Mouse (Mus musculus): ENCODE results near the gene Timm8a2.

DNA sequence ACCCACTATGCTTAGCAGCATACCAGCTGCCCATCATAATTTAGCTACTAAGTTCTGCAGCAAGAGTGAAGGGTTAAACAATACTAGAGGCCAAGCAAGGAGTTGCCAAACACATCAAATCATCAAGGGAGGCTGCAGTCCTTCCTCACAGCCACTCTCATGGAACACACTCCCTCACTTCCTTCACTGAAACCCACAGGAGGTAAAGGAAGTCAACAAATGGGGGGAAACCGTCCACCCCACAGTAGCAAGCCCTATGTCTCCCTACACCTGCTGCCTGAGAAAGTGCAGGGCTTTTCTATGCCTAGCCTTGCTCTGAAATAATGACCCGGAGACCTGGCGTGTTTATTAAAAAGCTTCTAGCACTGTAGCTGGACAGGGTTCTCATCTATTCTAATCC, 35.5 kb downstream of the Timm8a2 start:
- TF ChIP-seq POLR2A (IDR thresholded peaks at IDR 0.05; ENCODE audit: low read depth, low read length): no peak
- no peak for TF ChIP-seq CTCF (conservative IDR thresholded peaks at IDR 0.05 in 1 of 2, IDR thresholded peaks at IDR 0.05 in 1 of 2; ENCODE audit: low read depth in 2 of 2, low read length in 2 of 2)
- TF ChIP-seq ETS1 (conservative IDR thresholded peaks at IDR 0.05; ENCODE audit: low read depth, low read length): no peak
- TF ChIP-seq MYC (IDR thresholded peaks at IDR 0.05; ENCODE audit: low read depth, low read length): no peak
- no peak for TF ChIP-seq TBP (conservative IDR thresholded peaks at IDR 0.05; ENCODE audit: low read depth, low read length)
- TF ChIP-seq NRF1 (IDR thresholded peaks at IDR 0.05; ENCODE audit: low read depth, low read length): no peak
- no peak for TF ChIP-seq RAD21 (IDR thresholded peaks at IDR 0.05; ENCODE audit: low read depth, low read length)
